15 mouse cellular contexts compared by ENCODE assay signal in the genomic region with DNA sequence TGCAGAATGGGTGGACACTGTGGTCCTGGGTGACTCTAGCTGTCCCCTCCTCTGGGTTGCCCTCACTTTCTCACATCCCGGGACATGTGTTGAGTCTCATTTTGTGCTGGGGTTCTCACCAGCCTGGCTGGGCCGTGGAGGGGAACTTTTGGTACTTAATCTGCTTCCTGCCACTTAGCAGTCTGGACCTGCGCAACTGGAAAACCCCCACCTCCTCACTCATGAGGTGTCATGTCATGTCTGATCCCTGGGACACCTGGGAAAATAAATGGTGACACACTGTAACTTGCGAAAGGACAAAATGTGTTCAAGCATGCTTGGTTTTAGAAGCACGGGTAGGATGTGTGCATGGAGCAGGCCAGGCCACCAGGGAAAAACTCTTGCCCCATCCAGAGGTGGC. TPM values are rescaled to one million over a fixed set of nuclear protein-coding genes. Genes with fewer than 3 reads are reported as not detected.
DNase-seq lines count a peak whose midpoint lies in the region; ATAC-seq lines count a peak whose summit lies in the region.
"Had no signal": no experiment of that assay in that cellular context is flagged by ENCODE, and none has a peak within 500 bp of the region (broad histone marks: within the 10 kb centered on the region; RNA-seq: fewer than 3 reads in every experiment).

No protein-coding gene starts in this region.

- H3K9ac ChIP-seq in heart, embryonic 12.5 days, result no peak overlapping the region
- no peak overlapping the region for H3K9ac ChIP-seq in midbrain, embryonic 15.5 days
- no peak overlapping the region for H3K9ac ChIP-seq in midbrain, embryonic 16.5 days (ENCODE audit: low read depth, low read length)
- H3K9ac ChIP-seq: embryonic facial prominence, embryonic 12.5 days; forebrain, embryonic 12.5 days; heart, embryonic 13.5 days; hindbrain, embryonic 15.5 days had no signal

- peaks cover 5% of the 10 kb centered on the region for H3K4me1 ChIP-seq in heart, embryonic 12.5 days (replicated peaks)
- H3K4me1 ChIP-seq in heart, embryonic 10.5 days, result peaks cover 27% of the 10 kb centered on the region
- no peaks in the 10 kb centered on the region for H3K4me1 ChIP-seq in midbrain, embryonic 15.5 days
- no peaks in the 10 kb centered on the region for H3K4me1 ChIP-seq in midbrain, embryonic 16.5 days (ENCODE audit: control insufficient read depth, insufficient read depth, low read length)
- H3K4me1 ChIP-seq: embryonic facial prominence, embryonic 12.5 days; forebrain, embryonic 12.5 days had no signal

- no peak overlapping the region for H3K4me2 ChIP-seq in heart, embryonic 12.5 days
- no peak overlapping the region for H3K4me2 ChIP-seq in midbrain, embryonic 15.5 days
- no peak overlapping the region for H3K4me2 ChIP-seq in midbrain, embryonic 16.5 days (ENCODE audit: low read length)
- H3K4me2 ChIP-seq: embryonic facial prominence, embryonic 12.5 days; forebrain, embryonic 12.5 days; heart, embryonic 13.5 days; hindbrain, embryonic 15.5 days had no signal

- H3K27me3 ChIP-seq in heart, embryonic 12.5 days (replicated peaks), result no peaks in the 10 kb centered on the region
- peaks cover 21% of the 10 kb centered on the region for H3K27me3 ChIP-seq in heart, embryonic 10.5 days (ENCODE audit: insufficient read depth, poor library complexity, severe bottlenecking)
- no peaks in the 10 kb centered on the region for H3K27me3 ChIP-seq in midbrain, embryonic 15.5 days (replicated peaks)
- H3K27me3 ChIP-seq in midbrain, embryonic 16.5 days (ENCODE audit: control insufficient read depth, insufficient read depth, low read depth, low read length), result no peaks in the 10 kb centered on the region
- H3K27me3 ChIP-seq: embryonic facial prominence, embryonic 12.5 days; heart, embryonic 13.5 days; hindbrain, embryonic 15.5 days had no signal

- no peak overlapping the region for H3K4me3 ChIP-seq in heart, embryonic 12.5 days
- H3K4me3 ChIP-seq in heart, embryonic 10.5 days, result no peak overlapping the region
- H3K4me3 ChIP-seq in midbrain, embryonic 15.5 days, result no peak overlapping the region
- H3K4me3 ChIP-seq in midbrain, embryonic 16.5 days (ENCODE audit: low read depth, low read length), result no peak overlapping the region
- H3K4me3 ChIP-seq: embryonic facial prominence, embryonic 12.5 days; forebrain, embryonic 12.5 days; heart, adult 2 months; heart, embryonic 13.5 days; hindbrain, embryonic 15.5 days had no signal

- peak; percentile 34; the same call in 1 of the 2 replicates for ATAC-seq in heart, embryonic 12.5 days (ENCODE audit: insufficient number of reproducible peaks, low FRiP score)
- 0 out of 2 replicates have a peak, but pooled peaks have one; percentile 32 for ATAC-seq in midbrain, embryonic 15.5 days (replicated peaks)
- no peak for ATAC-seq in midbrain, embryonic 16.5 days
- ATAC-seq: forebrain, embryonic 16.5 days had no signal

- H3K27ac ChIP-seq in heart, embryonic 12.5 days (ENCODE audit: poor library complexity, severe bottlenecking), result no peak overlapping the region
- H3K27ac ChIP-seq in heart, embryonic 10.5 days, result no peak overlapping the region
- no peak overlapping the region for H3K27ac ChIP-seq in midbrain, embryonic 15.5 days
- no peak overlapping the region for H3K27ac ChIP-seq in midbrain, embryonic 16.5 days (ENCODE audit: low read length)
- H3K27ac ChIP-seq: embryonic facial prominence, embryonic 12.5 days; forebrain, embryonic 12.5 days; heart, adult 2 months; heart, embryonic 13.5 days; hindbrain, embryonic 15.5 days had no signal

- WGBS in heart, embryonic 12.5 days, result 85% methylated on average over 5 of the region's 5 CpGs
- WGBS in heart, embryonic 10.5 days, result 86% methylated on average over 5 of the region's 5 CpGs
- WGBS in midbrain, embryonic 15.5 days, result 91% methylated on average over 5 of the region's 5 CpGs
- WGBS in midbrain, embryonic 16.5 days, result 94% methylated on average over 5 of the region's 5 CpGs

- no peaks in the 10 kb centered on the region for H3K36me3 ChIP-seq in heart, embryonic 12.5 days
- no peaks in the 10 kb centered on the region for H3K36me3 ChIP-seq in heart, embryonic 10.5 days
- no peaks in the 10 kb centered on the region for H3K36me3 ChIP-seq in midbrain, embryonic 15.5 days (replicated peaks)
- no peaks in the 10 kb centered on the region; the same call in 1 of the 2 replicates for H3K36me3 ChIP-seq in midbrain, embryonic 16.5 days (ENCODE audit: control insufficient read depth, insufficient read depth, low read length)
- H3K36me3 ChIP-seq: embryonic facial prominence, embryonic 12.5 days; forebrain, embryonic 12.5 days; heart, embryonic 13.5 days; hindbrain, embryonic 15.5 days had no signal

- H3K9me3 ChIP-seq in heart, embryonic 12.5 days (replicated peaks), result no peaks in the 10 kb centered on the region
- no peaks in the 10 kb centered on the region for H3K9me3 ChIP-seq in heart, embryonic 10.5 days
- H3K9me3 ChIP-seq in midbrain, embryonic 15.5 days, result no peaks in the 10 kb centered on the region
- H3K9me3 ChIP-seq in midbrain, embryonic 16.5 days (replicated peaks; ENCODE audit: control insufficient read depth, low read length, poor library complexity, severe bottlenecking), result no peaks in the 10 kb centered on the region
- H3K9me3 ChIP-seq: embryonic facial prominence, embryonic 12.5 days; forebrain, embryonic 12.5 days; heart, embryonic 13.5 days; hindbrain, embryonic 15.5 days had no signal

- DNase-seq in heart, embryonic 10.5 days (ENCODE audit: low spot score), result no peak
- DNase-seq in fat pad, adult 2 months (ENCODE audit: extremely low read depth, low read depth, low spot score), result peak; percentile 74
- DNase-seq in layer of hippocampus, postnatal 14 days (ENCODE audit: low spot score in 2 of 2), result no peak
- no peak for DNase-seq in Muller cell, postnatal 12 days (ENCODE audit: inconsistent ontology term)
- DNase-seq: cerebellum, adult 11-12 months; heart, adult 2 months; kidney, adult 11 months had no signal

RNA-seq across cellular contexts. Expression of a gene that starts 8.4 kb away (rescaled TPM):
- polyA plus RNA-seq in heart, embryonic 12.5 days (2016; fragmentation: Nextera tagmentation; extraction: Ambion mirVana), result 30.5 and 33.1 TPM in 2 replicates
- 21.7 and 27.0 TPM in 2 replicates for polyA plus RNA-seq in heart, embryonic 10.5 days (2016; fragmentation: Nextera tagmentation; extraction: Ambion mirVana)
- 71.1 and 76.9 TPM in 2 replicates for polyA plus RNA-seq in midbrain, embryonic 15.5 days (2015; fragmentation: Nextera tagmentation; extraction: Ambion mirVana)
- polyA plus RNA-seq in midbrain, embryonic 16.5 days (2015; fragmentation: Nextera tagmentation; extraction: Ambion mirVana), result 61.2 and 65.6 TPM in 2 replicates
- total RNA-seq in layer of hippocampus, postnatal 14 days (2021), result 10 to 100 TPM; 62.7 to 67.5 TPM
